Mouse (Mus musculus) hindbrain, embryonic 16.5 days (tissue): ENCODE results near the gene Ubox5. TPM values are rescaled to one million over a fixed set of nuclear protein-coding genes. Genes with fewer than 3 reads are reported as not detected.

Source experiments
- ATAC-seq: fragments of 200-750 bp; cut with Nextera tagmentation; 2 replicates; pipeline ENCODE4 v1.8.0; 2017; ENCODE audit warnings: moderate TSS enrichment, moderate library complexity
- H3K27ac ChIP-seq: fragments of 300-500 bp; sonication (generic); 2 replicates; pipeline ENCODE4 v1.5.1; 2014; ENCODE audit warnings: low read depth, mild to moderate bottlenecking, control low read depth, low read length, moderate library complexity
- H3K27me3 ChIP-seq: fragments of 300-500 bp; sonication (generic); replicated peaks from 2 replicates; pipeline ENCODE4 v1.6.1; 2014; ENCODE audit warnings: low read length; ENCODE audit not compliant: control insufficient read depth, insufficient read depth
- H3K36me3 ChIP-seq: fragments of 300-500 bp; sonication (generic); 2 replicates; pipeline ENCODE4 v1.6.1; 2014; ENCODE audit warnings: mild to moderate bottlenecking, low read length, moderate library complexity, mixed read lengths; ENCODE audit not compliant: control insufficient read depth, insufficient read depth
- H3K4me1 ChIP-seq: fragments of 300-500 bp; sonication (generic); 2 replicates; pipeline ENCODE4 v1.6.1; 2014; ENCODE audit warnings: low read depth, low read length; ENCODE audit not compliant: control insufficient read depth, insufficient read depth
- H3K4me2 ChIP-seq: fragments of 300-500 bp; sonication (generic); 2 replicates; pipeline ENCODE4 v1.6.1; 2014; ENCODE audit warnings: mild to moderate bottlenecking, low read length, control low read depth, moderate library complexity
- H3K4me3 ChIP-seq: fragments of 300-500 bp; sonication (generic); 2 replicates; pipeline ENCODE4 v1.5.1; 2014; ENCODE audit warnings: mild to moderate bottlenecking, low read length, control low read depth, moderate library complexity
- H3K9ac ChIP-seq: fragments of 300-500 bp; sonication (generic); 2 replicates; pipeline ENCODE4 v1.6.1; 2014; ENCODE audit warnings: low read depth, mild to moderate bottlenecking, control low read depth, low read length, moderate library complexity
- H3K9me3 ChIP-seq: fragments of 300-500 bp; sonication (generic); 2 replicates; pipeline ENCODE4 v1.6.1; 2014; ENCODE audit warnings: mild to moderate bottlenecking, low read length, moderate library complexity; ENCODE audit not compliant: control insufficient read depth
- WGBS: fragments of 180-500 bp; shearing (Covaris S2); extraction: QIAGEN DNeasy Blood & Tissue Kit; methylation state at CpG from one replicate; pipeline ENCODE4 v1.1.7; 2014; 5-methylcytosine and 5-hydroxymethylcytosine counted together
- polyA plus RNA-seq: library from polyadenylated mRNA; unstranded; fragments of >200 nt; fragmentation: Nextera tagmentation; extraction: Ambion mirVana; gene quantifications from 2 replicates; pipeline ENCODE4 v1.2.1, GENCODE M21; 2015

The Ubox5 gene
- polyA plus RNA-seq, 1 experiment from 2014 or later, result 8.9 TPM

DNA sequence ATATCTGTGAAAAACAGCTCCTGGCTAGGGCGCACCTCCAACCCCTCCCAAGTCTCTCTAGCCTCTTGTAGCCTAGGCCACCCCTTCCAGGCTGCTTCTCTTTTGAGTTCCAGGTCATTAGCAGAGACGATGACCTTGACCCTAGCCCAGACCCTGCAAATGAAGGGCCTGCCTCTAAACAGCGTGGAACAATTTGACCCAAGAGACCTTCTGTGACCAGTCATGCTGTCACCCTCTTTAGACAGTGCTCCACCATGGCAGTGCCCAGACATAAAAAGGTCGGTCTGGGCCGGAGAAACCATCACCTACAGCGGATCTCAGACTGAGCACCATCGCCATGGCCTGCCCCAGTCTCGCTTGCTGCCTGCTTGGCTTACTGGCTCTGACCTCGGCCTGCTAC, 54.0 kb downstream of the Ubox5 start, which contains the start of gene Oxt:
Gene Oxt, plus strand, starts transcription at position 301 of the 400 bp plus-strand sequence.
- 43% methylated on average over 9 of the region's 9 CpGs for WGBS
- peak within 1 kb of the TSS; percentile 51 for H3K9ac ChIP-seq
- peak within 1 kb of the TSS; percentile 33 for H3K4me3 ChIP-seq
- H3K9me3 ChIP-seq, result no peaks in the 10 kb centered on the region
- H3K4me1 ChIP-seq, result peaks cover 8% of the 10 kb centered on the region
- peak within 1 kb of the TSS; percentile 54 for H3K4me2 ChIP-seq
- H3K27ac ChIP-seq, result no peak within 1 kb of the TSS
- ATAC-seq, result no peak
- peaks cover 48% of the 10 kb centered on the region for H3K27me3 ChIP-seq
- no peaks in the 10 kb centered on the region for H3K36me3 ChIP-seq

DNA sequence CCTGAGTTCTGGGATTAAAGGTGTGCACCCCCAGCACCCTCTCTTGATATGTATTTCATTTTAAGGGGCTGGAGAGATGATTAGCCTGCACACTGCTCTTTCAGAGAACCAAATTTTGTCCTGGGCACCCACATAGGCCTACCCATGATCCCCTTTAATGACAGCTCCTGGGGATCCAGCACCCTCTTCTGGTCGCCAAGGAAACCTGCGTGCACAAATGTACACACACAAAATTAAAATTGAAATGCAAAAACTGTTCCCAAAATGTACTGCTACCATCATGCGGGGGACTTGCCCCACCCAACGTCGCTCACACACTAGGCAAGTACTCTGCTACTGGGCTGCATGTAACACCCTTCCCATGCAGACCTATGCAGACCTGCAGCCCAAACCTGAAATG, 54.9 kb downstream of the Ubox5 start:
- H3K9ac ChIP-seq, result no peak overlapping the region
- H3K27me3 ChIP-seq, result peaks cover 40% of the 10 kb centered on the region
- no peak overlapping the region for H3K4me2 ChIP-seq
- no peaks in the 10 kb centered on the region for H3K9me3 ChIP-seq
- 84% methylated on average over 5 of the region's 5 CpGs for WGBS
- peaks cover 3% of the 10 kb centered on the region; the same call in 1 of the 2 replicates for H3K4me1 ChIP-seq
- H3K4me3 ChIP-seq, result no peak overlapping the region
- H3K36me3 ChIP-seq, result no peaks in the 10 kb centered on the region
- ATAC-seq, result no peak
- no peak overlapping the region for H3K27ac ChIP-seq

DNA sequence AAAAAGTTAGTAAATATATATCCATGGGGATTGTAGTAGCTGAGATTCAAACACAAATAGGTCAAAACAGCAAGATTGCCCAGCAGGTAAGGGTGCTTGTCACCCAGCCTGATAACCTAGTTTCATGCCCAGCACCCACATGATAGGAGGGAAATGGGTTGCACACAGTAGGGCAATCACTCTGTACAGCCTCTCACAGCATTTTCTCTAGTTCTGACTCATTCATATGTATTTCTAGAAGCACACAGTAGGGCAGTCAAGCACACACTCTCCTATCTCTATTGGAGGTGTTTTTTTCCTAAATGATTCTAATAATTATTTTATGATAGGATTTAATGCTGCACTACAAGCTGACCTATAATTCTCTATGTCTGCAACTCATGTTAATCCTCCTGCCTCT, 59.9 kb downstream of the Ubox5 start:
- ATAC-seq, result no peak
- Histone ChIP-seq H3K27ac (no peak overlapping the region), H3K4me1 (peaks cover 6% of the 10 kb centered on the region), H3K27me3 (no peaks in the 10 kb centered on the region; the same call in 1 of the 2 replicates), H3K4me3 (no peak overlapping the region), H3K4me2 (no peak overlapping the region), H3K9ac (no peak overlapping the region), H3K9me3 (no peaks in the 10 kb centered on the region), H3K36me3 (peaks cover 7% of the 10 kb centered on the region)

DNA sequence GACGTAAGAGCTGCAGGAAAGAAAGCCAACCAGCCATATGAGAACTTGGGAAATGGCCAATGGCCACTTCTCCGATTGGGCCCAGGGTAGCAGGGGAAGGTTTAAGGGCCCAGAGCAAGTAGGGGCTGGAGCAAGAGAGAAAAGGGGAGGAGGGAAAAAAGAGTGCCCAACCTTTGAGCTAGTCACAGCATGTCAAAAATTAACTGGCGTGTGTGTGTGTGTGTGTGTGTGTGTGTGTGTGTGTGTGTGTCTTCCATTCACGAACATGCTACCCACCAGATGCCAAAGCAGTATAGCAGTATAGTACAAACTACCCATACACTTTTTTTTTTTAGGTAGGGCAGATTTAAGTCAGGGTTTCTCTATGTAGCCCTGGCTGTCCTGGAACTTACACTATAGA, 60.9 kb downstream of the Ubox5 start:
- peaks cover 7% of the 10 kb centered on the region for H3K36me3 ChIP-seq
- no peak for ATAC-seq
- peaks cover 12% of the 10 kb centered on the region for H3K4me1 ChIP-seq
- 81% methylated on average over 4 of the region's 4 CpGs for WGBS
- H3K4me3 ChIP-seq, result no peak overlapping the region
- H3K9ac ChIP-seq, result no peak overlapping the region
- no peaks in the 10 kb centered on the region for H3K9me3 ChIP-seq
- H3K27me3 ChIP-seq, result no peaks in the 10 kb centered on the region
- H3K27ac ChIP-seq, result no peak overlapping the region
- H3K4me2 ChIP-seq, result no peak overlapping the region

DNA sequence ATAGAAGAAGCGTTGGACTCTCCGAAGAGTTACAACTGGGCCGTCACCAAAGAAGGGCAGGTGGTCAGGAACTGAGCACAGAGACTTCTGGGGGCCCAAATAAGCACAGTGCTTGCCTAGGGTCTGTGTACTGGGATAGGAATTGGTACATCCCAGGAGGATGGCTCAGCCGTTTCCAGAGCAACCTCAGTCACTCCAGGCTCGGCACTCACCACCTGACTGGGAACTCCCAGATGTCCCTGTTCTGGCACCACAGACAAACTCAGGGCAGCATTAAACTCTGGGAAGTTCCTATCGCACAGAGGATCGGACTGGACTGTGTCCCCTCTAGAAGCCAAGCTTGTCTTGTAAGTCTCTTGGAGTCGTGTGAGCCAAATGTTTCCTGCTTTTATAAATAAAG, 64.9 kb downstream of the Ubox5 start:
- Histone ChIP-seq H3K36me3 (peaks cover 7% of the 10 kb centered on the region), H3K4me1 (peaks cover 18% of the 10 kb centered on the region), H3K4me3 (no peak overlapping the region; the same call in 1 of the 2 replicates), H3K27me3 (no peaks in the 10 kb centered on the region), H3K27ac (no peak overlapping the region), H3K9me3 (no peaks in the 10 kb centered on the region), H3K4me2 (peak overlapping the region; percentile 81), H3K9ac (no peak overlapping the region)
- no peak for ATAC-seq
- WGBS, result 79% methylated on average over 8 of the region's 8 CpGs

DNA sequence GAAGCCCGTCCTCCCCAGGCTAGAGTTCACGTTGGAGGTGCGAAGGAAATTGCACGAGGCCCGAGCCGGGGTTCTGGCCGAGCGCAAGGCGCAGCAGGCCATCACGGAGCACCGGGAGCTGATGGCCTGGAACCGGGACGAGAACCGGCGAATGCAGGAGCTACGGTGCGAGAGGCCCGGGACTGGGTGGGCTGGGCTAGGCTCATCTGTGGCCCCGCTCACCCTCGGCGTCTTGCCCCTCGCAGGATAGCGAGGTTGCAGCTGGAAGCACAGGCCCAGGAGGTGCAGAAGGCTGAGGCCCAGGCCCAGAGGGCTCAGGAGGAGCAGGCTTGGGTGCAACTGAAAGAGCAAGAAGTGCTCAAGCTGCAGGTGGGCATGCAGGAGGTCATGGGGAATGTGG, 65.8 kb downstream of the Ubox5 start:
- ATAC-seq, result no peak

DNA sequence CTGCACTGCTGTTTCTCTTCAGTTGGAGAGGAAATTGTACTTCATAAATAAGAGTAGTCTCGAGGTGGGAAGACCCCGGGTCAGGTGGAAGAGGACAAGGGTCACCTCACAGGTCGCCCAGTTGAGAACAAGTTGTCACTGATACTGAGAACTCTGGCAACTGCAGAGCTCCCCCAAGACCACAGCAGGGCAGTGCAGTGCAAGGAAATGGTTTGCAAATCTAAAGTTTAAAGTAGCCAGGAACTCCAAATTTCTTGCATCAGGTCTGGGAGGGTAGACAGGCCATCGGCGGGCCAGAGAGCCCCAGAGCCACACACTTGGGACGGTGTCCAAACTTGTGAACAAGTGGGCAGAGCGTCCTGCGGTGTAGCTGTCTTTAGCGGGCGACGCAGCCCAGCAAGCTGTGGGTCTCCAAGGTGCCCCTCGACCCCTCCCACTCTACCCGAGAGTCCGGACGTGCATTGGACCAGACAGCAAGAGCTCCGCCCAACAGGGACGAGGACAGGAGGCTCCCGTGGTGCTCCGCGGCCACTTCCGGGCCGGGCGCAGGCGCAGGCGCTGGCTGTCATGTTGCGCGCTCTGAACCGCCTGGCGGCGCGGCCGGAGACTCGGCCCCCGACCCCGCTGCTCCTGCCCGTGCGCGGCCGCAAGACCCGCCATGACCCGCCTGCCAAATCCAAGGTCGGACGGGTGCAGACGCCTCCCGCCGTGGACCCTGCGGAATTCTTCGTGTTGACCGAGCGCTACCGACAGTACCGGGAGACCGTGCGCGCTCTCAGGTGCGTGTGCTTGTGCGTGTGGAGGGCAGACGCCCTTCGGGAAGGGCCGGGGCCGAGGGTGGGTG, 66.4 kb downstream of the Ubox5 start, which contains the start of gene Mrps26:
Gene Mrps26, plus strand, starts transcription at position 531 of the 844 bp plus-strand sequence.
- under 1% methylated on average over 56 of the region's 61 CpGs for WGBS
- H3K9me3 ChIP-seq, result no peaks in the 10 kb centered on the region
- H3K27ac ChIP-seq, result peak within 1 kb of the TSS; percentile 65
- peaks cover 7% of the 10 kb centered on the region for H3K36me3 ChIP-seq
- H3K27me3 ChIP-seq, result no peaks in the 10 kb centered on the region
- ATAC-seq, result peak; percentile 99
- H3K4me1 ChIP-seq, result peaks cover 18% of the 10 kb centered on the region
- peak within 1 kb of the TSS; percentile 69 for H3K4me3 ChIP-seq
- peak within 1 kb of the TSS; percentile 81 for H3K4me2 ChIP-seq
- H3K9ac ChIP-seq, result peak within 1 kb of the TSS; percentile 79

More for the DNA sequence above, 65.8 kb downstream of the Ubox5 start:
- Histone ChIP-seq H3K27me3 (no peaks in the 10 kb centered on the region), H3K4me2 (peak overlapping the region; percentile 81), H3K9me3 (no peaks in the 10 kb centered on the region), H3K36me3 (peaks cover 7% of the 10 kb centered on the region), H3K4me1 (peaks cover 18% of the 10 kb centered on the region), H3K9ac (peak overlapping the region; percentile 79), H3K4me3 (peak overlapping the region; percentile 69), H3K27ac (peak overlapping the region; percentile 37; the same call in 1 of the 2 replicates)
- WGBS, result 0% methylated on average over 22 of the region's 23 CpGs

DNA sequence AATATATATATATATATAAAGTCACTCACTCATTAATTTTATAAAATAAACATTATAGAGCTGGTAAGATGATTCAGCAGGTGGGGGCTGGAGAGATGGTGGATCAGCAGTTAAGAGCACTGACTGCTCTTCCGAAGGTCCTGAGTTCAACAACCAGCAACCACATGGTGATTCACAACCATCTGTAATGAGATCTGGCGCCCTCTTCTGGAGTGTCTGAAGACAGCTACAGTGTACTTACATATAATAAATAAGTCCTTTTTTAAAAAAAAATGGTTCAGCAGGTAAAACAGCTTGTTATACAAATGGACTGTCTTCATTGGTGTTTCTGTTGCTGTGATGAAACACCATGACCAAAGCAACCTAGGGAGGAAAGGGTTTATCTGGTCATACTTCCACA, 71.8 kb downstream of the Ubox5 start:
- no peaks in the 10 kb centered on the region for H3K27me3 ChIP-seq
- H3K9me3 ChIP-seq, result no peaks in the 10 kb centered on the region
- H3K4me2 ChIP-seq, result no peak overlapping the region
- 73% methylated on average over 2 of the region's 2 CpGs for WGBS
- no peak overlapping the region for H3K27ac ChIP-seq
- peaks cover 23% of the 10 kb centered on the region for H3K36me3 ChIP-seq
- H3K4me3 ChIP-seq, result no peak overlapping the region
- peaks cover 4% of the 10 kb centered on the region for H3K4me1 ChIP-seq
- no peak overlapping the region for H3K9ac ChIP-seq
- no peak for ATAC-seq

DNA sequence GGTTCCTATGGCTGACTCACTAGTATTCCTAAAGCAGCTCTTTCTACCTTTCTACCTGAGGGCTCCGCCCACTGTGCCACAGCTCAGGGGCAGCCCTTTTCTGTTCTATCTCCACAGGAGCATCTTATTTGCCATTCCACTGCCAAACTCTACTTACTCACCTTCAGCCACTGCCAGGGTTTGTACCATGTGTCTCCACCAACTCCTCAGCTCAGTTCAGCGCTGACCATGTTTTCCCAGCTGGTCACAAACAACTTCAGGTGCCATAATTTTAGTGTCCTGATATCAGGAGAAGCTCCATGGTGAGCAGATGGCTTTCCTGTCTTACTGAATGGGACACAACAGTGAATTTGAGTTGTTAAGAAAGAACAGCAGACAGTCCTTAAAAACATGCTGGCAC, 72.4 kb downstream of the Ubox5 start:
- H3K4me3 ChIP-seq, result no peak overlapping the region
- no peak overlapping the region for H3K9ac ChIP-seq
- H3K27ac ChIP-seq, result no peak overlapping the region
- H3K9me3 ChIP-seq, result no peaks in the 10 kb centered on the region
- H3K36me3 ChIP-seq, result peaks cover 23% of the 10 kb centered on the region
- no peak overlapping the region for H3K4me2 ChIP-seq
- WGBS, result 97% methylated on average over 2 of the region's 2 CpGs
- no peak for ATAC-seq
- H3K27me3 ChIP-seq, result no peaks in the 10 kb centered on the region
- H3K4me1 ChIP-seq, result no peaks in the 10 kb centered on the region
